17 mouse cellular contexts compared by ENCODE assay signal in the genomic region with DNA sequence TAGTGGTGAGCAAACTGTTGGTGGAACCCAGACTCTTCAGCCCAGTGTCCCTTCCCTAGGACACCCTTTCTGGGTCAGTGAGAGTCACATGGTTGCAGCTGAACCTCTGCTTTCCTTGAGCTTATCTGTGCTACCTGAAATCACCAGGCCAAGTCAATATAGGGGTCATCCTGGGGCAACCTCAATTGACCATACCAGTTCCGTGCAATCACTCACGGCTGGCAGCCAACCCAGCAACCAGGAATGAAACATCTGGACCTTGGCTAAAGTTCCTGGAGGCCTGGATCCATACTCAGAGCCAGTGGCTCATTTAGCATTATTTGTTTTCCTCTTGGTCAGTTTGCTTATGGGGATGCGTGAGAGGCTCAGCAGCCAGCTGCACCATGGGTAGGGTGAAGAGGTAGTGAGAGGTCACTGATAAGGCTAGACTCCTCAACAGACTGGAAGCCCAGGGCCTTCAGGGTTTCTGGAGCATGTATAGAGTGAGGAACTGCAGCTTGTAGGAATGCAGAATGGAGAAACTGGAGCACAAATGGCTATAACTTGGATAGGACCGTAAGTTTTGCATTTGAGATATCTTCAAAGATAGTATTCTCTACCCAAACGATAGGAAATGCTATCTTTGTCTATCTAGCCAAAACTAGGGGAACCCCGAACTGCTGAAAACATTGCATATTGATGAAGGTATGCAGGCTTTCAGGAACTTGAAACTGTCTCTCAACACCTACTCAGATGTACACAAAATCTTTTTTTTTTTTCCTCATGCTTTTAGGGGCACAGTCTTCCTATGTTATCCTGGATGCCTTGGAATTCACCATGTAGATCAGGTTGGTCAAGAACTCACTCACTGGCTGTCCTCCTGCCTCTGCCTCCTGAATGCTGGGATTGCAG. TPM values are rescaled to one million over a fixed set of nuclear protein-coding genes. Genes with fewer than 3 reads are reported as not detected.
DNase-seq lines count a peak whose midpoint lies in the region; ATAC-seq lines count a peak whose summit lies in the region.
"Had no signal": no experiment of that assay in that cellular context is flagged by ENCODE, and none has a peak within 500 bp of the region (broad histone marks: within the 10 kb centered on the region; RNA-seq: fewer than 3 reads in every experiment).

No protein-coding gene starts in this region.

- no peak overlapping the region for H3K4me3 ChIP-seq in heart, embryonic 10.5 days
- no peak overlapping the region for H3K4me3 ChIP-seq in stomach, embryonic 15.5 days (replicated peaks)
- H3K4me3 ChIP-seq: intestine, embryonic 15.5 days; midbrain, embryonic 15.5 days; neural tube, embryonic 12.5 days had no signal

- no peak overlapping the region for H3K4me2 ChIP-seq in stomach, embryonic 15.5 days
- H3K4me2 ChIP-seq: intestine, embryonic 15.5 days; midbrain, embryonic 15.5 days; neural tube, embryonic 12.5 days had no signal

- H3K9me3 ChIP-seq in heart, embryonic 10.5 days = no peaks in the 10 kb centered on the region
- no peaks in the 10 kb centered on the region for H3K9me3 ChIP-seq in stomach, embryonic 15.5 days
- H3K9me3 ChIP-seq: intestine, embryonic 15.5 days; midbrain, embryonic 15.5 days; neural tube, embryonic 12.5 days had no signal

- H3K9ac ChIP-seq in stomach, embryonic 15.5 days = no peak overlapping the region
- H3K9ac ChIP-seq: forebrain, postnatal 0 days; intestine, embryonic 15.5 days; midbrain, embryonic 15.5 days; neural tube, embryonic 12.5 days had no signal

- peaks cover 20% of the 10 kb centered on the region; the same call in 1 of the 2 replicates for H3K4me1 ChIP-seq in heart, embryonic 10.5 days
- H3K4me1 ChIP-seq in stomach, embryonic 15.5 days = peaks cover 9% of the 10 kb centered on the region; the same call in 1 of the 2 replicates

- peak; percentile 27 to 51 for DNase-seq in heart, adult 18-20 months
- DNase-seq in heart, embryonic 10.5 days (ENCODE audit: low spot score) = no peak
- peak; percentile 16 for DNase-seq in lung, postnatal 36 days
- no peak for DNase-seq in lung, postnatal 25 days (ENCODE audit: low spot score)
- peak; percentile 43 to 77 for DNase-seq in kidney, postnatal 25 days
- DNase-seq in cerebellum, adult 9-11 months = no peak
- no peak for DNase-seq in cerebellum, postnatal 25 days
- DNase-seq: cerebellum, adult 11 months; forebrain, postnatal 0 days; gastrocnemius, postnatal 10 days; layer of hippocampus, postnatal 36 days; retina, postnatal 1 day; thymus, postnatal 36 days had no signal

- H3K27me3 ChIP-seq in heart, embryonic 10.5 days (ENCODE audit: insufficient read depth, poor library complexity, severe bottlenecking) = no peaks in the 10 kb centered on the region
- H3K27me3 ChIP-seq in stomach, embryonic 15.5 days (replicated peaks) = no peaks in the 10 kb centered on the region
- H3K27me3 ChIP-seq: intestine, embryonic 15.5 days; midbrain, embryonic 15.5 days; neural tube, embryonic 12.5 days had no signal

- 76% methylated on average over 6 of the region's 6 CpGs for WGBS in heart, embryonic 10.5 days
- 74% methylated on average over 6 of the region's 6 CpGs for WGBS in stomach, embryonic 15.5 days

- no peaks in the 10 kb centered on the region for H3K36me3 ChIP-seq in heart, embryonic 10.5 days
- H3K36me3 ChIP-seq in stomach, embryonic 15.5 days = no peaks in the 10 kb centered on the region
- H3K36me3 ChIP-seq: intestine, embryonic 15.5 days; midbrain, embryonic 15.5 days; neural tube, embryonic 12.5 days had no signal

- no peak overlapping the region for H3K27ac ChIP-seq in heart, embryonic 10.5 days
- H3K27ac ChIP-seq in stomach, embryonic 15.5 days = no peak overlapping the region
- H3K27ac ChIP-seq: intestine, embryonic 15.5 days; midbrain, embryonic 15.5 days; neural tube, embryonic 12.5 days had no signal

- ATAC-seq in stomach, embryonic 15.5 days (ENCODE audit: insufficient read depth, low FRiP score, low read depth) = peak; percentile 15; the same call in 1 of the 2 replicates
- ATAC-seq: forebrain, postnatal 0 days; intestine, embryonic 15.5 days; midbrain, embryonic 15.5 days had no signal

RNA-seq across cellular contexts. Expression of gene Atxn1, which starts 56.4 kb away (rescaled TPM):
- total RNA-seq in heart, adult 18-20 months (2021) = 10 to 100 TPM; 28.5 to 34.3 TPM
- 3.9 and 6.2 TPM in 2 replicates for polyA plus RNA-seq in heart, embryonic 10.5 days (2016; fragmentation: Nextera tagmentation; extraction: Ambion mirVana)
- 7.1 and 8.5 TPM in 2 replicates for polyA plus RNA-seq in stomach, embryonic 15.5 days (2015; fragmentation: Nextera tagmentation; extraction: Ambion mirVana)

Comparison
In these comparisons a context has a peak if more than half of its experiments do, and no peak if none do; other contexts are left out.
1. DNase-seq: peak in heart, adult 18-20 months (2 of 2), lung, postnatal 36 days (single experiment) and kidney, postnatal 25 days (2 of 2); none in heart, embryonic 10.5 days (single experiment), lung, postnatal 25 days (single experiment), cerebellum, adult 9-11 months (single experiment) and cerebellum, postnatal 25 days (0 of 2).